Mouse (Mus musculus) stomach, embryonic 16.5 days (tissue): ENCODE measurements around the gene Armc10. TPM values are rescaled to one million over a fixed set of nuclear protein-coding genes. Genes with fewer than 3 reads are reported as not detected.

Experiments
- ATAC-seq: fragments of 200-750 bp; cut with Nextera tagmentation; 2 replicates; pipeline ENCODE4 v1.8.0; 2017; ENCODE audit warnings: moderate number of reproducible peaks, moderate TSS enrichment; ENCODE audit not compliant: insufficient read depth, low FRiP score
- H3K27ac ChIP-seq: fragments of 300-500 bp; sonication (generic); 2 replicates; pipeline ENCODE4 v1.5.1; 2014; ENCODE audit warnings: low read length
- H3K27me3 ChIP-seq: fragments of 300-500 bp; sonication (generic); 2 replicates; pipeline ENCODE4 v1.6.1; 2014; ENCODE audit warnings: low read length, control low read depth, mixed read lengths; ENCODE audit not compliant: control insufficient read depth, insufficient read depth
- H3K36me3 ChIP-seq: fragments of 300-500 bp; sonication (generic); 2 replicates; pipeline ENCODE4 v1.6.1; 2014; ENCODE audit warnings: low read length; ENCODE audit not compliant: control insufficient read depth, insufficient read depth
- H3K4me1 ChIP-seq: fragments of 300-500 bp; sonication (generic); 2 replicates; pipeline ENCODE4 v1.6.1; 2014; ENCODE audit warnings: low read length, control low read depth, mixed read lengths; ENCODE audit not compliant: control insufficient read depth, insufficient read depth
- H3K4me2 ChIP-seq: fragments of 300-500 bp; sonication (generic); 2 replicates; pipeline ENCODE4 v1.6.1; 2014; ENCODE audit warnings: low read depth, low read length, mixed read lengths
- H3K4me3 ChIP-seq: fragments of 300-500 bp; sonication (generic); replicated peaks from 2 replicates; pipeline ENCODE4 v1.5.1; 2014; ENCODE audit warnings: mild to moderate bottlenecking, low read length
- H3K9ac ChIP-seq: fragments of 300-500 bp; sonication (generic); 2 replicates; pipeline ENCODE4 v1.6.1; 2014; ENCODE audit warnings: low read length
- H3K9me3 ChIP-seq: fragments of 300-500 bp; sonication (generic); replicated peaks from 2 replicates; pipeline ENCODE4 v1.6.1; 2016; ENCODE audit warnings: low read length, control low read depth; ENCODE audit not compliant: control insufficient read depth
- WGBS: fragments of 180-500 bp; shearing (Covaris S2); extraction: QIAGEN DNeasy Blood & Tissue Kit; methylation state at CpG from one replicate; pipeline ENCODE4 v1.1.7; 2014; 5-methylcytosine and 5-hydroxymethylcytosine counted together
- polyA plus RNA-seq: library from polyadenylated mRNA; unstranded; fragments of >200 nt; fragmentation: Nextera tagmentation; extraction: Ambion mirVana; gene quantifications from 2 replicates; pipeline ENCODE4 v1.2.1, GENCODE M21; 2015

The Armc10 gene
- polyA plus RNA-seq, 1 experiment from 2014 or later, result 34.2 TPM

- H3K36me3 ChIP-seq, result peaks cover 12% of the 10 kb centered on the region; the same call in 1 of the 2 replicates
- 0 out of 2 replicates have a peak overlapping the region, but pooled peaks have one; percentile 2 for H3K27ac ChIP-seq
- H3K4me2 ChIP-seq, result no peak overlapping the region
- H3K9me3 ChIP-seq, result no peaks in the 10 kb centered on the region
- no peak overlapping the region for H3K4me3 ChIP-seq
- no peak overlapping the region for H3K9ac ChIP-seq
- 0 out of 2 replicates have a peak, but pooled peaks cover 5% of the 10 kb centered on the region for H3K4me1 ChIP-seq
- 46% methylated on average over 11 of the region's 11 CpGs for WGBS
- H3K27me3 ChIP-seq, result no peaks in the 10 kb centered on the region
- peak; percentile 80 for ATAC-seq
Observed at GRCm38 (mm10) chr5:21658623-21659395, 13.2 kb downstream of the Armc10 start.

DNA sequence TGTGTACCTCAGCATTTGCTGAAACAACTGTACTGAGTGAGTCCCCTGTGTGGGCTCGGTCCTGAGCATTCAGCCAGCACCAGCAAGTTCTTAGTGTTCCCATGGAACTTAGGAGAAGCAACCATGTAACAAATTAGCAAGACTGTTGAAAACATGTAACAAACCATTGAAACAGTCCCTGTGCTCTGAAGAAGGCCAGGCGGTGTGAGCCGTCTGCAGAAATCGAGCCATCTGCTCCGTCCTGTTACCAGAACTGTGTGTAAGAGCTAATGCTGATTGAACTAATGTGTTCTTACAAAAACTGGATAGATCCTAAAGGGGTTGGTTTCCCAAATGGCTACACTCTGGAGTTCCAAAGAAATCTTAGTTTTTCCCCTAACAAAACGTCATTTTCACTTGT, 15.2 kb downstream of the Armc10 start:
- Histone ChIP-seq H3K9ac (no peak overlapping the region), H3K4me2 (no peak overlapping the region), H3K27ac (no peak overlapping the region; the same call in 1 of the 2 replicates), H3K9me3 (no peaks in the 10 kb centered on the region), H3K27me3 (no peaks in the 10 kb centered on the region), H3K36me3 (0 out of 2 replicates have a peak, but pooled peaks cover 6% of the 10 kb centered on the region), H3K4me1 (0 out of 2 replicates have a peak, but pooled peaks cover 5% of the 10 kb centered on the region), H3K4me3 (no peak overlapping the region)
- WGBS, result 72% methylated on average over 6 of the region's 6 CpGs
- ATAC-seq, result no peak

GRCm38 (mm10) chr5:21663081-21663480, 17.5 kb downstream of the Armc10 start:
- H3K9me3 ChIP-seq, result no peaks in the 10 kb centered on the region
- 92% methylated on average over 11 of the region's 11 CpGs for WGBS
- no peak for ATAC-seq
- 0 out of 2 replicates have a peak, but pooled peaks cover 6% of the 10 kb centered on the region for H3K36me3 ChIP-seq
- H3K4me1 ChIP-seq, result 0 out of 2 replicates have a peak, but pooled peaks cover 5% of the 10 kb centered on the region
- H3K27ac ChIP-seq, result no peak overlapping the region
- no peak overlapping the region for H3K4me3 ChIP-seq
- no peak overlapping the region for H3K9ac ChIP-seq
- H3K4me2 ChIP-seq, result no peak overlapping the region
- H3K27me3 ChIP-seq, result no peaks in the 10 kb centered on the region

DNA sequence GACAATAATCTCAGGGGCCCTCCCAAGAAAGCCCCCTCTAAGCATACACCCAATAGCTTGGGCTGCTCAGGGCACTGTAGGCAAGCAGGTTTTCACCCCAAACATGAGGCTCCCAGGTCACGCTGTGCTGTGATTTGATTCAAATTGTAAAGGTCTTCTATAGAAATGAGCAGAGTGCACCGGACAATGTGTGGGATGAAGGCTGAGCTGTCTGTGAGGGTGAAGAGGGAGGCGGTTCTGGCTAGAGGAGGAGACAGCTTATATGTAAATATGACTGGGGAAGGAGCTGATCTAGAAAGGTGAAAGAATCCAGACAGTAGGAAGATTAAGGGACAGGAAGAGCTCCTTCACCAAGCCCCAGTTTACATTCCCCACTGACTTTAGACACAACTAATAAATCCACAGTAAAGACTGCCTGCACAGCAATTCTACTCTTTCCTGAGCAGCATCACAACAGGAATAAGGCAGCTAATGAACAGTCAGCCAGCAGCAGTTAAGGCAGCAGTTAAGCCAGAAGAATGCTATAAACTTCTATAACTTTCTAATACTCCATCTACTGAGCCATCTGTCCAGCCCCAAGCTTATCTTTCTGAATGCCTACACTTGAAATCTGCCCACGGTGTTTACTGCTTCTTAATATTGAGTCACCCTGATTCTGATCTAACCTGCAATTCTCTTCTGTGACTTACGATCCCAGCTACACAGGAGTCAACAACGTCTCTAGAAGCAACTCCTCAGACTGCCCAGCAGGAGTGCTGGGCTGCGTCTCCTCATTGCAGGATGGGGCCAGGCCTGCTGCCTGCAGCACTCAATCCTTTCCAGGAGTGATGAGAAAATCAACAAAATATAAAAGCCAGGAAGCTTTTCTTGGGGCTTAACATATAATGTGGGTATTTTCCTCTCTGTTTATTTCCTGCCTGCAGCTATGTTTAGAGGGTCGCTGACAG, 21.9 kb downstream of the Armc10 start:
- H3K4me1 ChIP-seq, result no peaks in the 10 kb centered on the region
- H3K4me2 ChIP-seq, result no peak overlapping the region
- no peak overlapping the region for H3K9ac ChIP-seq
- ATAC-seq, result no peak
- no peak overlapping the region for H3K4me3 ChIP-seq
- 43% methylated on average over 8 of the region's 8 CpGs for WGBS
- H3K27ac ChIP-seq, result no peak overlapping the region
- no peaks in the 10 kb centered on the region for H3K27me3 ChIP-seq
- H3K9me3 ChIP-seq, result no peaks in the 10 kb centered on the region
- no peaks in the 10 kb centered on the region for H3K36me3 ChIP-seq

GRCm38 (mm10) chr5:21669307-21669706, 23.7 kb downstream of the Armc10 start:
- Histone ChIP-seq H3K4me1 (no peaks in the 10 kb centered on the region), H3K36me3 (no peaks in the 10 kb centered on the region), H3K9ac (no peak overlapping the region), H3K4me2 (no peak overlapping the region), H3K9me3 (no peaks in the 10 kb centered on the region), H3K4me3 (no peak overlapping the region), H3K27me3 (no peaks in the 10 kb centered on the region), H3K27ac (no peak overlapping the region)
- WGBS, result 87% methylated on average over 2 of the region's 2 CpGs
- ATAC-seq, result no peak

DNA sequence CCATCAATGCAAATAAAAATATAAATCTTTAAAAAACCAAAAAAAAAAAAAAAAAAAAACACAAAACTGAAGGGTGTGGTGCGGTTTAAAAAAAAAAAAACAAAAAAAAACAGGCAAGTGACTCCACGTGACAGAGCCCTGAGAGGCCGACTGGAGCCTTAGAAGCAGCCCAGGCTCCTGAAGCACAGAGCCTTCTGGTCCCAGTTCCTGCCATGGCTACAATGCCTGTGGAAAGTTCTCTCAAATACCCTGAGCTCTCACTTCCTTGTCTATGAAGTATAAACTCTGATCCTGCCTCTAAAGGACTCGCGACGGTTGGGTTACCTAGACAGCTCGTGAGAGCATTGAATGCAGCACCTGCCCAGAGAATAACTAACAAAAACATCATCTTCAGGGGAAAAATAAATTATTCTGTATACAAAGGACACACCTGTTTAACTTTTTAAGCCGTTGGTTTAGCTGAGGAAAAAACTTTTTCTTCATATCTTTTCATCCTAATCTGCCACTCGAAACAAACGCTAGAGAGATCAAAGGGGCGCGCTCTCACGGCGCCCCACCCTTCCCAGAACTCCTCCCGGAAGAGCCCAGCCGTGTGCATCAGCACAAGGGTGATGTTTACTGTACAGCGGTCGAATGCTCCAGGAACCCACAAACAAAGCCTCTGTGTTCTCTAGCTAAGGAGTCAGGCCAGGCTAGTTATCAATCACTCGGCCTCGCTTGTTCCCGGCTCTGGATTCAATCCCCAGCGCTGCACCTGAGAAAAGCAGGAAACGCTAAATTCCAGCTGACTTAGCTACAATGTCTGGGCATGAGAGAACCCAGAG, 27.4 kb downstream of the Armc10 start:
- H3K9ac ChIP-seq, result no peak overlapping the region; the same call in 1 of the 2 replicates
- H3K27me3 ChIP-seq, result no peaks in the 10 kb centered on the region
- peak overlapping the region; percentile 61 for H3K27ac ChIP-seq
- ATAC-seq, result peak; percentile 81
- H3K4me1 ChIP-seq, result no peaks in the 10 kb centered on the region
- no peaks in the 10 kb centered on the region; the same call in 1 of the 2 replicates for H3K9me3 ChIP-seq
- peak overlapping the region; percentile 46 for H3K4me2 ChIP-seq
- no peaks in the 10 kb centered on the region for H3K36me3 ChIP-seq
- peak overlapping the region; percentile 35 for H3K4me3 ChIP-seq
- WGBS, result 25% methylated on average over 23 of the region's 23 CpGs

DNA sequence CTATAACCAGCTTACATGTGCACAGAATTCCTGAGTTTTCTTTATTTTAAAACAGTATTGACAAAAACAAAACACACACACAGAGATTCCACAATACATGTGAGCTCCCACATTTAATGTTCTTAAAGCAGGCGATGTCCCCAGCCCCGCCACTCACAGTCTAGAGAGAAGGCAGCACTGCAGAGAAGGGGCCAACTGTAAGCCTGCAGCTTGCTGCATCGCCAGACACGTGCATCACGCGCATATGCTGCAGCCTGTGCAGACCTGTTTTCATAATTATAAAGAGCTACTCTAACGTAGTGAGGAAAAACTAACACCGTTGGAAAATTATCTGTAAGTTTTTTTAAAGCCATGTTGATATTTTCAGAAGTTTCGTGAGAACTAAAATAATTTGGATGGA, 28.1 kb downstream of the Armc10 start:
- 75% methylated on average over 9 of the region's 9 CpGs for WGBS
- Histone ChIP-seq H3K4me2 (peak overlapping the region; percentile 46), H3K4me3 (no peak overlapping the region), H3K27me3 (no peaks in the 10 kb centered on the region), H3K27ac (no peak overlapping the region), H3K36me3 (no peaks in the 10 kb centered on the region), H3K9me3 (no peaks in the 10 kb centered on the region; the same call in 1 of the 2 replicates), H3K9ac (no peak overlapping the region), H3K4me1 (no peaks in the 10 kb centered on the region)
- ATAC-seq, result no peak

DNA sequence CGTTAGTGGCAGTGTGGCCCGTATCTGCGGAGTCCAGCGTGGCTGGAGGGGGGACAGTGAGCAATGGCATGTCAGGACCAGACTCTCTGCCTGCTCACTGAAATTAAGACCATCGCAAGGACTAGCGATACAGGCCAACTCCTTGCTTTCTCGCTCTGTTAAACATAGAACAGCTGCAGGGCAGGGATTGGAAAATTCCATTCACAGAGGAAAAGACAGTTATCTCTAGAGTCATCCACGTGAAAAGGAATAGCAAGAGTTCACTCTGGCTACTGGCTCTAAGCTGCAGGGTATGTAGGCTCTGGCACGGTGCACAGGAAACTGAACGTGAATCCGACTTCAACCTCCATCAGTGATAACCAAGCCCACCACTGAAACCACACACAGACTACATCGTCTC, 29.4 kb downstream of the Armc10 start:
- Histone ChIP-seq H3K27ac (no peak overlapping the region), H3K27me3 (no peaks in the 10 kb centered on the region), H3K36me3 (no peaks in the 10 kb centered on the region), H3K4me1 (no peaks in the 10 kb centered on the region), H3K9ac (no peak overlapping the region), H3K4me2 (no peak overlapping the region), H3K9me3 (no peaks in the 10 kb centered on the region; the same call in 1 of the 2 replicates), H3K4me3 (no peak overlapping the region)
- no peak for ATAC-seq
- 68% methylated on average over 12 of the region's 12 CpGs for WGBS
